Mouse (Mus musculus) megakaryocyte-erythroid progenitor cell, adult 5-6 weeks (primary cell): Measurements from ENCODE around the gene Srgap3. TPM values are rescaled to one million over a fixed set of nuclear protein-coding genes. Genes with fewer than 3 reads are reported as not detected.
"Not testable (repeated sequence)": the region's sequence is repeated elsewhere in the genome, so short reads cannot be mapped to it uniquely, and the experiment has no call there.

ENCODE experiments used
- ATAC-seq: replicated peaks from 2 replicates; pipeline ENCODE4 v1.8.0; 2016; ENCODE audit warnings: mild to moderate bottlenecking, inconsistent platforms; ENCODE audit not compliant: severe bottlenecking, poor library complexity, low FRiP score, low TSS enrichment
- total RNA-seq, 2 experiments: library from RNA; stranded (forward) in 1 of 2; stranded (reverse) in 1 of 2; fragments of 200-1000, 215-1000 nt in 1 of 2; fragments of >200 nt in 1 of 2; fragmentation: Nextera tagmentation in 1 of 2; gene quantifications; 2 replicates each; pipeline ENCODE4 v1.2.3; 2014 to 2017

Gene Srgap3
- total RNA-seq, 2 experiments from 2014 or later: 0.75 to 2.3 TPM

DNA sequence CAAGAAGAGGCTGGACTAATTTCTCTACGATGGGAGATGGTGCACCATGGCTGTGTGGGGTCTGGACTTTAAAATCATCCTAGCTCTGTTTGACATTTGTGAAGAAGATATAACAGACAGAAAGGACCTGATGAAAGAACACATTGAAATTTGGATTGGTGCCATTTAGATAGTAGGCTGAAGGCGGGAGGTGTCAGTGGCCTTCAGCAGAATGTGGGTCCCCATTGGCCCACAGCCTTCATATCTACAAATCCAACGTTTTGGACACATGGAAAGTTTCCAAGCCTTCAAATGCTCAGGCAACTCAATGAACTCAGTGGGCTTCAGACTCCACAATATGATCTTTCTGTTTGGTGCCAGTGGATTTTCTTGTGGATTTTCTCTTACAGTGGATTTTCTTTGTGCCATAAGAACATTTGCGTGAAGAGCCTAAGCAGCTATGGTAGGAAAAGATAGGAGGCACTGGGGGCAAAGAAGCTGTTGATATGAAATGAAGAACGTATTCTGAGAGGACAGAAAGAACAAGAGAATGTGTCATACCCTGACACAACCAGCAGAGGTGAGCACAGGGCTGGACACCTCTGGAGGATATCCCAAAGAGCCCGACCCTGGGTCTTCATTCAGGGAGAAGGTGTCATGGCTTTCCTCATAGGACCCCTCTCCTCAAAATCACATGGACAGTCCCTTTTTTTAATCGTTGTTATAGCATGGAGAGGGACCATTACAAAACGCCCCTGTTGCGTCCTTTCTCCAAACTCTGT, 78.7 kb downstream of the Srgap3 start:
- ATAC-seq: 0 out of 2 replicates have a peak, but pooled peaks have one; percentile 45

DNA sequence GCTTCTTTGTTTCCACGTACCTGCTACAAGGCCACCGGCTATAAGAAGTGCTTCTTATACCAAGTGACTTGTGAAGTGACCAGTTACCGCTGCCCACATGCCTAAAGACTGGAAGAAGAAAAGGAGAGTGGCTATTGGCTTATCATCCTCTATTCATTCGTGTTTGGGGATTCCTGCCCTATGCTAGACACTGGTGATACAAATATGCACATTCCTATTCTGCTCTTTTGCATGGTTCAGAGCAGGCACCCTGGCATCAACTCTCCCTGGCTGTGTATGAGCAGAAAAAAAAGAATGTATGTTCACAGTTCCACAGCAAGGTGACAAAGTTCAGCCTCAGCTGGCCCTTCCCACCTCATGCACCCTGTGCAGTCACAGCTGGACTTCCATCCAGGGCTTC, 81.0 kb downstream of the Srgap3 start:
- no peak for ATAC-seq

DNA sequence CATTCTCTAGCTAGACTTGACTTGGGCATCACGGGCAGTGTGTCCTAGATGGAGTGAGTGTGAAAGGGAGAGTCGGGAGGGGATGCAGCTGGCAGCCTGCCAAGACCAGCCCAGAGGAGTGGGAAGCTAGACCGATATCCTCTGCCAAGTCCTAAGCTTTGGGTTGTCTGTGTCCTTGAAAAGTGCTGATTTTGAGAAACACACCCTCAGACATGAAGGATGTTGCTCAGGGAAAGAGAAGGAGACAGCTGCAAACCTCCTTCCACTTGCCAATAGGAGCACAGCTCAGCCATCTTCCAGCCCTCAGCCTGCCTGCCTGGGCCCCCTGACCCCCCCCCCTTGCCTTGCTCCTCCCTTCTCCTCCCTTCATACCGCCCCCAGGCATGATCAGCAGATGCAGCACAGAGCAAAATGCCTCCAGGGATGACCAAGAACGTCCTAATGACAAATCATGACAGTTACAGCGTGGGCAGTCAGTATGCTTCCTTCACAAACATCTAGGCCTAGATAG, 82.0 kb downstream of the Srgap3 start:
- no peak for ATAC-seq

DNA sequence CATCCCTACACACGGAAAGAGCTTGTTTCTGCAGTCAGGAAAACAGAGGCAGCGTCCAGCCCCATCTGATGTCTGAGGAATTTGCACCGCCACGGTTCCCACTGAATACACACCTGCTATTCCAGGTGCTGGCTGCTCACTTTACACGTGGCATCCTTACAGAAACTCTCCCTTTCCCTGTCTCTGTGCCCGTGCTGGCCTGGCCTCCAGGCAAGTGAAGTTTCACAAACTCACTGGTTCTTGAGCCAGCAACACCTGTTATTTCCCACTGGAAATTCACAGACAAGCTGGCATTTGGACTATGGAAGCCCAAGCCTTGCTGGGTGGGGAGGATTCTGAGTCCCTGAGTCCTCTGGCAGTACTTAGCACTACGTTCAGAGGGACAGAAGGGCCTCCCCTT, 84.6 kb downstream of the Srgap3 start:
- no peak for ATAC-seq

DNA sequence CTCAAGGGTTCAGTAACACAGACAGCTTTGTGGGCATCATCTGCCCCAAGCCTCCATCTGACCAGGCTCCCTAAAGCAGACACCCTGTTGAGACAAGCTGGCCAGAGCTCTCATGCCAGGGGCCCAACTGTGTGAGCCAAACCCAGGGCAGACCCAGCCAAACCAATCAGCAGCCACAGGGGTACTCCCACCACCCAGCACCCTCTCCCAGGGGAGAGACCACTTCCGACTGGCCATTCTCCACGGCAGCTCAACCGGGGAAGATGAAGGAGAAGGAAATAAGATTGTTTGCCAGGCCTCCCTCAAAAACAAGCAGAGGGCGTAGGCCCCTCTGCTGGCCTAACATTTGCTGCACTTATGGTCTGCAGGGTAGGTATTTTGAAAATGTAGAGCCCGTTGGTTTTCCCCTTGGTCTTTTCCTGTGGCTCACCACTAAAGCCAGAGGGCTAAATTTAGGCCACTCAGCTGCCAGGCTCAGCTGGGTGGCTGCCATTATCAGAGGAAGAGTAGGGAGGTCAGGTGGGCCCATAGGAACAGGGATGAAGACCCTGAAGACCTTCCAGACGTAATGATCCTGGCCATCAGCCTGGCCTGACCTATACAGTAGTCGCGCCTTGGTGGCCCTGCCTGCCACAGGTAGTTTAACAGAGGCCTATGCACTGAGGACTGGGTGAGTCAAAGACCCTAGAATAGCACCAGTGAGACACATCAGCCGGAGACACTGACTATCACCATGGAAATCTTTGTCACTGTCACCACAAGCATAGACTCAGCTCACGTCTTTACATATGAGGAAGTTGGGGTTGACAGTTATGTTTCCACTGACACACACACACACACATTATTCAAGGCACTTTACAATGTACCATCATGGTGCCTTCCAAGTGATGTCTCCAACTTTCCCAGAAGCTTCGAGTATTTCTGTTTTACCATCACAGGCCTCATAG, 85.4 kb downstream of the Srgap3 start:
- ATAC-seq: no peak

DNA sequence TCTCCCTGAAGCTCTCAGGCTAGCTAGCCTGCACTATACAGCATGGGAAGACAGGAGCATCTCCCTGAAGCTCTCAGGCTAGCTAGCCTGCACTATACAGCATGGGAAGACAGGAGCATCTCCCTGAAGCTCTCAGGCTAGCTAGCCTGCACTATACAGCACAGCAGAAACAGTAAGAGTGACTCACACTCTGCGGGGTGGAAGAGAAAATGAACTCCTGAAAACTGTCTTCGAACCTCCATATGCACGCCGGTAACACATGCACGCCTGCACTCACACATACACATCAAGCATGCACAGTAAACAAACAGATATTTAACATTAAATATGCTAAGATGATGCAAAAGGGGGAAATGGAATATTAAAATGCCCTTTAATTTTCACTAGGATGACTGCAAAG, 86.8 kb downstream of the Srgap3 start:
- not testable (repeated sequence) for ATAC-seq

DNA sequence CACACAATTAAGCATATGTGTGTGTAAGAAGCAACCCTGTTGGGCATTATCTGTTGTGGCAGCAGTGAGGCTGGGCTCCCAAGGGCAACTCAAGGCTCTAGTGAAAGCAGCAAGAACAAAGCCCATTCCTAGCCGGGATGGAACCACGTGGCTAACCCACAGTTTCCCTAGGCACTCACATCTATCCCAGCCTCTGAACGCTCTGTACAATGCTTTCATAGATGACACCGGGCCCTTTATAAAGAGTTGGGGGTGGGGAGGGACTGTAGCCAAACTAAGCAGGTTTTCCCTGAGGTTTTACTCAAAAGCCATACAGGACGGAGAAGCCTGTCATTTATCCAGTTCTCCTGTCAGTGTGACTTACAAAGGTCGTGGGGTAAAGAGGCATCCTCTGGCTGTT, 90.0 kb downstream of the Srgap3 start:
- no peak for ATAC-seq

DNA sequence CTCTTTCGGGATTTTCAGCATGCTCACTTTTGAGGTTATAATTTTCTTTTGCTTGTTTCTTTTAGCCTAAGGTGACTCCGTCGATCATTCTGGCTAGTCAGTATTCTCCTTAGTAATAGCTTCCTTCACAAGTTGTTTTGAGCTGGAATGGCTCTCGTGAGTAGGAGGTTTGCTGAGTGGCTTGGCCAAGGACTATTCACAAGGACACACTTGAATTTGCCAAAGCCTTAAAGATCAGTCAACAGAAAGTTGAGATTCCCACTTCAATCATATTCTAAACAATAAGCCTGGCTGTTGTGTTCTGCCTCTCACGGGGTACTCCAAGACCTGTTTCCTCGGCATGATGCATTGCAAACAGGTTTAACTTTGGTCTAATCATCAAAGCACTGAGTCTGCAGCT, 91.9 kb downstream of the Srgap3 start:
- ATAC-seq: no peak

DNA sequence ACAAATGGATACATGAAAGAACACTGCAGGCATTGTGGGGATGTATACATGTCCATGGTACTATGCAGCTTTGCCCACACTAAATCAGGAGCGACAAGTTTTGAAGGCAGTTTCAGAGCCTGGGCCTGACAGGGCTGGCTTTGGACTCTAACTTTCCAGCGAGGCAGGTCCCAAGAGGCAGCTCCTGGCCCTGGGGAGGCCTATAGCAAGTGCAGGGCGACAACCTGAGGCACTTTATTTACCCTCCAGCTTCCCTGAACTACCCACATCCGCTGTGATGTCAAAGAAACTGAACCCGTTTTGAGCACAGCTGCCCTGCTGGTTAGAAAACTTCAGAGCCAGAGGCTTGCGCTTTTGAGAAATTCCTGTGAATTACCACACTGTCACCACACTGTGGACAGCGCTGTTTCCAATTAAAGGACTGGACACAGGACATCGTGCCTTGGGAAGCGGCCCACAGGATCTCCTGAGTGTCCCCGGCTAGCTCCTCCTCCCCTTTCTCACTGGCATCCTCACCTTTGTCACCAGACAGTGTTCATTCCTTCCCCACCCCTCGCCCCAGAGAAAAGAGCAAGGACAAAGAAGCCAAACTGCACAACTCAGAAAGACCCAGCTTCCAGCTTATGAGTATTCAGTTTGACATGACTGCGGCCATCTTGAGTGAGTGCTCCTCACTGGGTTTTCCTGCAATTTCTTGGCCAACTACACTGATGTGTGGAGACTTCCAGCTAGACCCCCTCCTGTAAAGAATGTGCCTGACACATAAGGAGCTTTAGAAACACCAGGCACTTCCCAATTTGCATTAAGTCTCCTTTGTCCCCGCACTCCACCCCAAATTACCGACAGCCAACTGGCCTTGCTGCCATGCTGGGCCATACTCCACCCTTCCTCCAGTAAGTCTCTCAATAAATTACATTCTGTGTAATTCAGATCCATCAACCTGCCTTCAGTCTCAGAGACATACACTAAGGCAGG, 94.5 kb downstream of the Srgap3 start:
- no peak for ATAC-seq

DNA sequence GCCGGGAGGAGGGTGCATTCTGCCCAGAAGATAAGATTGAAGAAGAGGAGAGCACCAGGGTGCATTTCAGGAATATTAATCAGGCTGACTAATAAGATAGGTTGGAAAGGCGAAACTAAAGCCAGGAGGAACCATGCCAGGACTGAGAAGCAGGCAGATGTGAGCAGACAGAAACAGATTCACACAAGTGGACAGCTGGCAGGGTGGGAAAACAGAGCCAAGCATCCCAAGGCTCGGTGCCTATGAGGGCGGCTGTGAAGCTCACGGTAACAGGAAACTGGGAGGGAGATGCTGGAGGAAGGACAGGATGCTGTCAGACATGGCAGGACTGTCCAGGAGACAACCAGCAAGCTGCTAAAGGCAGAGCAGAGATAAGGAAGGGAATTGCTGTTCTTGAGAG, 96.3 kb downstream of the Srgap3 start:
- no peak for ATAC-seq

DNA sequence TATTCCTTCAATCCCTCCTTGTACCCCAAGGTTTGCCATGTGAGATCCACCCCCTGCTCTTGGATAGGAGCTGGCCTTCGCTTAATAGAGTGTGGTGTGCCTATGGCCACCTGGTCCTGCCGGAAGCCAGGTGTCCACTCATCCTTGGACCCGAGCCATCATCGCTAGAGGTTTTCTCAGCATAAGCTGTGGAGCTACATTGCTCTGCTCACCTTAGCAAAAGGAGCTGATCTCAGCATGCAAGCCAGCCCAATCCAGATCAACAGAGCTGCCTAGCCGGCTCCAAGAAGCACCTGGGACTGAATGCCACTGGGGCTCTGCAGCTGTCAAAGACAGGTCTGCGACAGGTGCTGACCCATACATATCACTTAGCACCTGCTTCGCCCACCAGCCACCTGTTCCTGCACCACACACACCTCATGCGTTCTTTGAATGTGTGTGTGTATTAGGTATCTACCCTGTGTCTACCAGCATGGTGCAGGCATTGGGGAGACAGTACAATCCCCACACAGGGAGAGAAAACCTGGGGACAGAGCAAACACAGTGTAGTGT, 98.4 kb downstream of the Srgap3 start:
- ATAC-seq: no peak

DNA sequence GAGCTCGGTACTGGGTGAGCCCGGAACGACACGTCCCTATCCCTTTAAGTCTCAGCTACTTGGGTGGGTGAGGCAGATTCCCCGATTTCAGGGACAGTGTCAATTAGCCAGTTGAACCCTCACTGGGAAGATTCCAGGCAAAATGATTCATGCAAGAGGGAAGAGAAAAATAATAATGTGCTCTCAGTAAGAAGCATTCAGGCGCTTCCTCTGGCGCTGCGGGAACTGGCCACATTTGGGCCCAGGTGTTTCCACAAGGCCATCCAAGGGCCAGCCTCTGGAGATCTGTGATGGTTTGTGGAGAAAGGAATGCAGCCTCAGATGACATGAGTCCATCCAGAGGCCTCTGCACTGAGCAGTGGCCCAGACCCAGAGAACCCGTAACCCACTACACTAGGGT, 100.2 kb downstream of the Srgap3 start:
- no peak for ATAC-seq

DNA sequence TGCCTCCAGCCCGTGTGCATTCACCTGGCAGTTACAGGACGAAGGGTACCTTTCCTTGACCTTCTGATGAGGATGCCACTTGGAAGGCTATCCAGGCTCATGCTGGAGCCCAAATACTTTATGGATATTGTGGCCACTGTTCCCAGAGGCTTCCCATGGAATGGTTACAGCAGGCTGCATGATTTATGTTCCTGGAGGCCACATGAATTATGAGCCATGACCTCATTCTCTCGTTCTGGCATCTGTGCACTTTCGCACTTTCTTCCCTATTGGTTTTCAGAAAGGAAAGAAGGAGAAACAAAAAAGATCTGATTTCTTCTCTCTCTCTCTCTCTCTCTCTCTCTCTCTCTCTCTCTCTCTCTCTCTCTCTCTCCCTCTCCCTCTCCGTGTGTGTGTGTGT, 104.6 kb downstream of the Srgap3 start:
- ATAC-seq: no peak

DNA sequence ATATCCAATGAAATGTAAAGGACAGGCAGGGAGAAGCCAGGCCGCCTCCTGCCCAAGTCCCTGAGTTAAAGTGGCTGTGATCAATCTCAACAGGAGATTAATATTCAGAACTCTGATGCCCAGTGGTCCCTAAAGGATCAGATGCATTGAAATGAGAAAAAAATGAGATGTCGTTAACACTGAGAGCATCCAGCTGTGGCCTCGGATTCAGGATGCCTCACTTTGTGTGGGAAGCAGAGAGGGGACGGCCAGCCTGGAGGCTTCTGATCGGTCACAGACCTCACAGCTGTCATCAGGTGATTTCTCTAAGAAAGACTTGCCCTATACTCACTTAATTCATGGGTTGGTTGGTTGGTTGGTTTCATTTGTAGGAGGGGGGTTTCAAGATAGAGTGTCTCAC, 106.7 kb downstream of the Srgap3 start:
- no peak for ATAC-seq

DNA sequence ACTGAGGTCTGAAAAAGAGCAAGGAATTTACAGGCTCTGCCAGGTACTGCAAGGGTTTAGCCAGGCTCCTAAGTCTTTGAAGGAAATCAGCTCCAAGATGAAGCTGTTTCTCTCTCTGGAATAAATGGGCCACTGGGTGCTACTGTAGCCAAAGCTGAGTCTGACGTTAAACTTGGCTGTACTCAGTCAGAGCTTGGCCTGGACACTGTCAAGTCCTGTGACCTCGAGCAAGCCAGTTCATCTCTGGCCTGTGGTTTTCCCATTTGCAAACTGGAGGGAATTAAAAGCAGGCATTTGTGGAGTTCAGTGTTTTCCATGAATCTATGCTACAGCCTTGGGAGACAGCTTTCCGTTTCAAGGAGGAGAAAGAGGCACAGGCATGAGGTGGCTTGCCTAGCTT, 107.7 kb downstream of the Srgap3 start:
- ATAC-seq: no peak

DNA sequence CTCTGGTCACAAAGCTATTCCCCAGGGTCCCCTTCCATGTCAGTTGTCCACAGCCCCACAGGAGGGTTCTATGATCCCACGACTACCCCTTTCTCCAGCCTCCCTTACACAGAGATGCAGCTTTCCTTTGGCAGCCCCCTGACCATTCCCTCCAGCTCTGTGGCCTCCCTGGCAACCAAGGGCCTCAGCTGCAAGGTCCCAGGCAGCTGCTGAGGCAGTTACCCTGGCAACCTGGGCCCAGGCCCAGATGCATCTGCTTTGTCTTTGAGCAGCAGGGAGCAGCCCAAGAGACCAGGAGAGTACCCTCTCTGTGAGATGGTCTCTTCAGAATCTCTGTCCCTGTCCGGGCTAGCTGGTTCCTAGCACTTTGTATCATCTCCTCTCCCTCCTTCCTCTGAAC, 108.2 kb downstream of the Srgap3 start:
- ATAC-seq: no peak

DNA sequence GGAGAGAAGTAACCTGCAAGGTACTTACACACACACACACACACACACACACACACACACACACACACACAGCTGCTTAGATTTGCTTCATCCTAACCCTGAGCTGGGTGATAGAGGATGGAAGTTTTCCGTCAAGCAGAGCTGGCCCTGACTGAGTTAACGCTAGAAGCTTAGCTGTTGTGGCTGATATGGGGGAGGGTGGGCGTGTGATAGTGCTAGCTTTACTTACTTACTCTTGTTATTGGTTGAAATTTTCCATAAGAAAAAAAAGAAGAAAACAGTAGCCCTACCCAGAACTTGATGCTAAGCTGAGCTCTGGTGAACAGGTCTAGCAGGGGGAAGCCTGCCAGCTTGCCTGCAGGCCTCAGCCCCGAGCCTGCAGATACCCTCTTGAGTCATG, 110.4 kb downstream of the Srgap3 start:
- ATAC-seq: no peak; the same call in 1 of the 2 replicates

DNA sequence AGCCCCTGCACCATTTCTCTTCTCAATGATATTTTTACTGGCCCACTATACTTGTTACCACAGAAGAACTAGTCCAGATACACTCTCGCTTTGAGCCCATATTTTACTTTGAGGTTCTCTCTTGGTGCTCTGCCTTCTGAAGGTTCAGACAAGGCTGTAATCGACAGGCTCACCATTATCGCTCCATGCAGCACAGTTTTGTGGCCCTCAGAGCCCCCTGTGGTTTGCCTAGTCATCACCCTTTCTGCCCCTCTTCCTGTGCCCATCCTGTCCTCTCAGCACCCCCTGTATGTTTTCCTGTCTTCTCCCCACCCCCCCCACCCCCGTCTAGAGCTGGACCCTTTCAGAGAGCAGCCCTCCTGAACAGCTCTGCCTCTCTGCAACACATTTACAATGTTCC, 111.7 kb downstream of the Srgap3 start:
- ATAC-seq: peak; percentile 46

DNA sequence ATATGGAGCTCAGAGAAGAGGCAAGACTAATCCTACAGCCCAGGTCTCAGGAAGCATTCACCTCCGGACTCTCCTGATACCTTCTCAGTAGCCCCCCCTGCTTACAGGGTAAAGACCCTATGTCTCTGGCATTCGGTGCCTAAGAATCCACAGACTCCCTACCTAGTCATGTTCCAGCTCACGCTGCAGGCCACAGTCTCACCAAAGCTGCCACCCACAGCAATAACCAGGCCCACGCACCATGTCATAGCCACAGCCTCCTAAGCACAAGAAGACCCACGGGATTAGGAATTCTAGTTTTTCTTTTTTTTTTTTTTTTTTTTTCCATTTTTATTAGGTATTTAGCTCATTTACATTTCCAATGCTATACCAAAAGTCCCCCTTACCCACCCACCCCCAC, 112.6 kb downstream of the Srgap3 start:
- no peak for ATAC-seq
